Mouse (Mus musculus): ENCODE data around the gene Asic2.
A peak's percentile ranks its signal among the peaks of the same experiment; 100 is the strongest.

Gene Asic2

DNA sequence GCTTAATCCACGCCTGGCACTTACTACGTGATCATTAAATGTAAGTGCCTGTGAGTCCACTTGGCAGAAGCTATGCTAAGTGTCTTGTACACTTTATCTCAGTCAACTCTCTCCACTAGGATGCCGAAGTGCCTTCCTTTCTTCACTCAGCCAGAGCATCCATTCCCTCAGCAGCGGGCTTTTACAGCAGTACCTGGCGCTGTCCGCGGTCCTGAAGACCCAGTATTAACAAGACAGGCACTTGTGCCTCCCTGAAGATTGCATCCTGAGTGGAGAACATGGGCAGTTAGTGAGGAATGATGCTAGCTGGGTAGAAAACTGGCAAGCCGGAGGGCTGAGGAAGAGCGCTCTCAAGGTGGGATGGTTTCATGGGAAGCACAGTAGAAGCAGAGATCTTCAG lies 852.6 kb downstream of the Asic2 start:
- DNase-seq (ENCODE audit: low read depth, low spot score), result no peak

DNA sequence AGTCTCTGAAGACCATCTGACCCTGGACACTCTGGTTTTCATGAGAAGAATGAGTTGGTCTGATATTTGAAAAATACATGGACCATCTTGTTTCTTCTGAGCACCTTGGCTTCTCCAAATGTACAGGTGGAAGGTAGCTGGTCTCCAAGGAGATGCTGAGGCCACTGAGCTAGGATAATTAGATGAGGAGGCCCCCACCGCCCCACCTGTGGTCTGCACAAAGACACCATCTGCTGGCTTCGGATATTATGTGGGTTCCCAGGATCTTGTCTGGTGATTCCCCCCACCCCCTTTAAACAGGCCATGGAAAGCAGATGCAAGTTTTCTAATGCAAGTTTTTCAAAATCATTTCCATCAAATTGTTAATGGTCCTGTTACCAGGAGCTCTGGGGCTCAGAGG lies 856.6 kb downstream of the Asic2 start:
- no peak for DNase-seq (ENCODE audit: low read depth, low spot score)

DNA sequence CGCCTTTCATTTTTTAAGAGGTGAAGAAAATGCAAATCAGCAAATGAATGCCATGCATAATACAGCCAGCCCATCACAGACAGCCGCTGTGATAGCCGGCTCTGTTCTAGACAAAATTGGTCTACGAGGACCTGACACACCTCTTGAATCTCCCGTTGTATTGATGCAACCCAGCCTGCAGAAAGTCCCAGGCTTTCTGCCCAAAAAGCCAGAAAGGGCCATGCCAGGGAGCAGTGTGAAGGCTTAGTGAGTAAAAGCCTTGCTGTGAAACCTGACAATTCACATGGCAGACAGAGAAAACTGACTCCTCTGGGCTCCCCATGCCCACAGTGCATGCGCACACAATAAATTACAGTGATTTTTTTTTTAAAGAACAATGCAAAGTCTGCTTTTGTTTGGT lies 858.2 kb downstream of the Asic2 start:
- no peak for DNase-seq (ENCODE audit: low read depth, low spot score)

DNA sequence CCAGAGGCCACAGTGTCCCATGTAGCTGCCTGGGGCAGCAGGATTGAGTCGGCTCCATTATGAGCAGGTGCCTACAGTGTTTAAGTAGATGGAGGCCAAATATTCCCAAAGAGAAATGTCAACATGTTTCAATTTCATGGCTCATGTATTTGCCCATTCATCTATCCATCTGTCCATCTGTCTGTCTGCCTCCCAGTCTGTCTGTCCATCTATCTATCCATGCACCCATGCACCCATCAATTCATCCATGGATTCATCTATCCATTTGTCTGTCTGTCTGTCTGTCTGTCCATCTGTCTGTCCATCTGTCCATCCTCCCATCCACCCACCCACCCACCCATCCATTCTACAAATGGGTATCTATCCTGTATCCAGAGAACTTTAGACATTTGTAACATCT lies 861.3 kb downstream of the Asic2 start:
- DNase-seq (ENCODE audit: low read depth, low spot score), result no peak

DNA sequence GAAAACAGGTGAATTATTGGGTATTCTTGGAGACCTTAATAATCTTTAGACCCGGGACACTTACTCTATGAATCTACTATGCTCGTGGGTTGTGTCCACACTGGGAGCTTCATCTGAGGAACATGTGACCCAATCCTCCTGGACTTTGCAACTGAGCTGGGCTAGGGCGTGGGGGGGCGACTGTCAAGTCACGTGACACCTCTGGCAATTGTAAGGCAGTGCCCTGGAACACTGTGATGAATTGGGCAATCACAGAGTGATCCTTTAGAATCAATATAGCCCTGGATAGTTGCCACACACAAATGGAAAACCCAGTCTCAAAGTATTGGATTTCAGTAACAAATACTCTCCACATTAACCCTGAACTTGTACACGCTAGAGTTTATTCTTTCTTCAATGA lies 867.4 kb downstream of the Asic2 start:
- DNase-seq (ENCODE audit: low read depth, low spot score), result no peak

DNA sequence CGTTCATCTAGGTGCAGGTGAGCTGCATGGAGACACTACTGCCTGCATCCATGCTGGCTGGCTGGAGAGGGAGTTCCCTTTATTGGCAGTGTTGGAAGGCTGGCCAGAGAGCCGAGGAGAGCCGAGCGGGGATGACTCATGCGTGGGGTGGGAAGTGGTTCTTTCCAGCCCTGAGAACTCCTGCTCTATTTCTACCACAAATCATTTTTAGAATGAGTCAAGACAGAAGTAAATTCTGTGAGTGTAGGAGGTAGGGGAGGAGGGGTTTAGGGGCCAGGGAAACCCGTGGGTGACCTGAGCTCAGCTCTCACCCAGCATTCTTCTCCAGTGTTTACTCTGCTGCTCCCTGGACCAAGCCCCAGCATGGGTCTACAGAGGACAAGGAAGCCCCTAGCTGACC lies 872.2 kb downstream of the Asic2 start:
- peak; percentile 92 for DNase-seq (ENCODE audit: low read depth, low spot score)

DNA sequence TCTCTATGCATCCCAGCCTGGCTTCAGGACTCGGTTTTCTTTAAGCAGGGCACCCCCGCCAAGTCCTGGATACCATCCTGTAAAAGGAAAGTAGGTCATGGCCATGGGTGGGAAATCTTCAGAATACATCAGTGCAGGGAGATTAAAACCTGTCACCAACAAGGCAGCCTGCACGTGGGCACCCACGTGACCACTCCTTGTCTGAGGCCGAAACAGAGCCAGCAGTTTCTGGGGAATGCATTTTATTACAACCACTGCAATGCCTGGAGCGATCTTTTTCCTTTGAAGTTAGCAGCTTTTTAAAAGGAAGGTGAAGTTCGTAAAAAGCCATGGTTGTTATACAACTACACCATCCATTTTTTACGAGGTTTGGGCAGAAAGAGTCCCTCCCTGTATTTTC lies 873.7 kb downstream of the Asic2 start:
- DNase-seq (ENCODE audit: low read depth, low spot score), result peak; percentile 75

DNA sequence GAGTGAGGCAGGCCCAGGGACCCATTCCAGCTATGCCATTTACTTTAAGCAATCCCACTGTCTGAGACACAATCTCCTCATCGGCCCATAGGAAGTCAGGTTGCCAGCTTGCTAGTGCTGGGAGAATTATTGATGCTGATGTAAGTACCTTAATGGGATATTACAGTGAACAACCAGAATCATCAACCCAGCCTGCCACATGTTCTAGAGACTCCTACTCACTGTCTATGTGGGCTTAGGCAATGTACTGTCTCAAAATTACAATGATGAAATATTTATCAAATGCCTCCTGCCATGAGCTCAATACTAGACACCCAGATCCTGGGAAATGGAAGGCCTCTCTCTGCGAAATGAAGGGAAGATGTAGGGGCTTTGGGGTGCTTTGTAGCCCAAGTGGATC lies 876.1 kb downstream of the Asic2 start:
- no peak for DNase-seq (ENCODE audit: low read depth, low spot score)

DNA sequence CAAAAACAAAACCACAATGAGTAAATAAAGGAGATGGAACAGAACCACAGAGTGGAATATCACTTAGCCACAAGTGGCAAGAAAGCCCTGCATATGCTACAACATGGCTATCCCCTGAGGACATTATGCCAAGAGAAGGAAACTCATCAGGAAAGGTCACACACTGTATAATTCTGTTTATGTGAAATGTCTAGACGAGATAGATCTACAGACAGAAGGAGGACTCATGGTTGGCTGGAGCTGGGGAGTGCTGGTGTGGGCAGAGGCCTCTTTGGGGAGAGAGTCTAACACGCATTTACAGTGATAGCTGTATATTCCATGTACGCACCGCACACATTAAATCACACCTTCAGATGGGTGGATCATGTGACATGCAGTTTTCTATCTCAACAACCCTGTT lies 884.4 kb downstream of the Asic2 start:
- DNase-seq (ENCODE audit: low read depth, low spot score), result no peak

DNA sequence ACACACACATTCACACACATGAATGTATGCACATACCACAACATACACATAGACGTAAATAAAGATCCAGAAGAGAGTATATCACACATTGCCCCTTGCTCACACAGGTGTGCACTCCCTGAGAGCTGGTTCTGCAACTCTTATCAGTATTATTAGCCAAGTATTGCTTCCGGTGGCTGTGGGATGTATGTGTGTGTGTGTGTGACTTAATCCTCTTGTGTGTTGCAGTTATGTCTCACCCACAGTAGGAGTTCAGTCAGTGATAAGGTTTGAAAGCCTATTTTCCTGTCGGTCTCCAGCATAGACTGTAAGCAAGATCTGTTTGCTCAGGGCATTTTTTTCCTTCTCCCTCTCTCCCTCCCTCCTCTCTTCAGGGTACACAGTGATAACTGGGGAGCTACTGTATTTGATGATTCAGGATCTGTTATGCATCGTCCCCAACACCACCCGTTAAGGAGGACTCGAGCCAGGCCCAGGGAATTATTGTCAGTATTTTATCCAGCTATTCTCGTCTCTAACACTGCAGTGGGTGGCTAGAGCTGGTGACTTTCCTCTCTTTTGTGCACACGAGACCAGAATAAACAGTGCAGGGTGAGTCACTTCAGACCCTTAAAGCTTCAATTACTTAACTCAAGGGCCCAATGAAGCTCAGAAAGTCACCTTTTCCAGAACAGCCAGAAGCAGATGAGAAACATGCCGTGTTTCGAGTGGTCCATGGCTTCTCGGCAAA lies 888.0 kb downstream of the Asic2 start:
- peak; percentile 87 for DNase-seq (ENCODE audit: low read depth, low spot score)

DNA sequence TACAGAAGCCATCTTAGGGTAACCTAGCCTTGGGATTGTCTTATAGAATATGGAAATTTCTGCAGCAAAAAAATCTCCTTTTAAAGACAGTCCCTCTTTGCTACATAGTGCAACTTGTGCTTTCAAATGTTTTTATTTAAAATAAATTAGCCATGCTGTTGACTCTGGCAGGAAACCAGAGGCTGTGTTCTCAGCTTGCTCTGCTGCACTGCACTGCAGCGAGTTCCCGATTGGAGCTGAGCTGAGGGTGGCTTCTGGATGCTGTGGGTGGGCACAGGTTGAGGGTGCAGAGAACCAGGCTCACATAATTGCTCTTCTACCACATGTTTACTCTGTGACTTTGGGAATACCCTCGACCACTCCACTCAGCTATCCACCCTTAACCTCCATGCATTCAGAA lies 889.0 kb downstream of the Asic2 start:
- peak; percentile 70 for DNase-seq (ENCODE audit: low read depth, low spot score)

DNA sequence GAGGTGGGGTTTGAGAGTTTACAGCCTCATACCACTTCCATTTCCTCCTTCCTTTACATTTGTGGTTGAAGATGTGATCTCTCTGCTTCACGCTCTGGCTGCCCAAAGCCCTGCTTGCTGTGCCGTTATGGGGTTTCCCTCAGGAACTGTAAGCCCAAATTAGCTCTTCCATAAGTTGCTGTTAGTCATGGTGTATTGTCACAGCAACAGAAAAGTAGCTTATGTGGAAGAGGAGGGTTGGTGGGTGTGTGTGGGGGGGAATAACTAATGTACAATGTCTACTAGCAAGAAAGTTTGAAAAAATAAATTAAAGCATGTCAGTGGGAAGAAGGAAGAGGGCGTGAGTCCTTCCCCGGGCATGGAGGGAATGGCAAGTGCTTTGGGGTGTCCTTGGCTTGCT lies 896.4 kb downstream of the Asic2 start:
- DNase-seq (ENCODE audit: low read depth, low spot score), result peak; percentile 73

DNA sequence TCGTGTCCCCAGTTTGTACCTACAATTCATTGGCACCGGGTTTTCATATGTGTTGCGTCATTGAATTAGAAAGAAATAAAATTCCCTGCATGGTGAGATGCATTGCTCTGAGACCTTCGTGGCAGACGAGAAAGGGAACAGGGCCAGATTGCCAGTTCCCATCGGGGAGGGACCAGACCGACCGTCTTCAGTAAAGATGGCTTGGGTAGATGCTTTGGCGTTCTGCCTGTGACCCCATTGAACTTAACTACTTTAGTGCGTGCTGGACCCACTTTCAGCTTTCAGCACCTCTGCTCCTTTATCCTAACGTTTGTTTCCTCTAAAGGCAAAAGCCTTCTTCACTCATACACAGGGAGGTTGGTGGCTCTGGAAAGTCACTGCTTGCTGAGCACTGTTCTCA lies 902.9 kb downstream of the Asic2 start:
- no peak for DNase-seq (ENCODE audit: low read depth, low spot score)

DNA sequence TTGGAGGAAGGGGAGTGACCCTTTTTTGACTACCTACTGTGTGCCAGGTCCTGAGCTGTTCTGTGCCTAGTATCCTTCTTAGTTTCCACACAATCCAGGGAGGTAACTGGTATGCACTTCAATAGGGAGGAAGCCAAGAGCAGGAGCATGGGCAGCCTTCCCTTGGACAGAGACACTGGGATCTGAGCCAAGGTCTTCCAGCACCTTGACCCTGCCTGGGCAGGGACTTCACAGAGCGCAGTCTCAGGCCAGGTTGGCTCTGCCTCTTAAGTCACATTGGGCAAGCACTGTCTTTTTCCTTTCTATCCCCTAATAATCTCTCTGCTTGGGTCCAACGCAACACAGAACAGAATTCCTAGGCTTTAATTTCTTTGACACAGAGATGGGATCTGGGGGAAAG lies 904.3 kb downstream of the Asic2 start:
- no peak for DNase-seq (ENCODE audit: low read depth, low spot score)

DNA sequence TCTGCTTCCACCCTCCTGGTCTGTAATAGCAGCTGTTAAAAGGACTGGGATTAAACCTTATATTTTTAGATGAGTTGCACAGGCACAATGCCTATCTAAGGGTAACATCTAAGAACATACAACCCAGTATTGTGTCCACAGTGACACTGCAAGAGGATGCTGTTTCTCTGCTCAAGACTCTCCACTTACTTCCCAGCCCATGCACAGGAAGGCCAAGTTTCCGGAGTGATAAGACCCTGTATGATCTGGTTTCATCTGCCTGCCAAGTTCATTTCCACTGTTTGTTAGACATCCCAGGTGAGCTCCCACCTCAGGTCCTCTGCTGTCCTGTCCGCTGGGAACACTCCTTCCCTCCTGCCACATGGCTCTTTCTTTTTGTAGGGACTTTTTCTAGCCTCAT lies 908.2 kb downstream of the Asic2 start:
- DNase-seq (ENCODE audit: low read depth, low spot score), result no peak

DNA sequence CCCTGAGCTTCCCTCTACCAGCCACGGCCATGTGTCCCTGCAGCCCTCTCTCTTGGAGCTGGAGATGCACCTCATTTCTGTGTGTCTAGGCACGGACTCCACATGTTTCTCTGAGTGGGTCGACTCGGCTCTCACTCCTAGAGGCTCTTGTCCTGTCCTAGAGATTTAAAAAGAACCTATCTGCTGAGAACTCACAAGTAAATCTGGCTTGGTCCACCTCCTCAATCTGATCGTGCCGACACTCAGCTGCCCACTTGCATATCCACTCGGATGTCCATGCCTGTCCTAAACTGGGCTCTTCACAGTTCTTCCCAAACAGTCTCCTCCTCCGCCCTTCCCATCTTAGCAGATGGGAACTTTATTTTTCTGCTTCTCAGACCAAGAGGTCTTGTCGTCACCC lies 908.7 kb downstream of the Asic2 start:
- peak; percentile 82 for DNase-seq (ENCODE audit: low read depth, low spot score)

DNA sequence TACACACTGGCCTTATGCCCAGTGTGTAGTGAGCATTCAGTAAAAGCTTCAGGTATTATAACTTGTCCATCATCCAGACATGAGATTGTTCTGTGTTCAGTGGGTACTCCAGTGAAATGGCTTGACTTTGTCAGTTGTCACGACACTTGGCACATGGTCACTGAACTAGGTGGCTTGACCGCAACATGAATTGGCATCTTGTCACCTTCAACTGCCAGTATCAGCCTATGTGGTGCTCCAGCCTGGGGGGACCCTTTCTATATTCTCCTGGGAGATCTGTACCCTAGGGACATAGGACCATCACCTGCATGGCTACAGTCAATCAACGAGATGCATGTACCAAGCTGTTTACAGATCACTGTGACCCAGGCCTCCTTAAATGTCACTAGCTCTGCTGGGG lies 910.8 kb downstream of the Asic2 start:
- no peak for DNase-seq (ENCODE audit: low read depth, low spot score)

DNA sequence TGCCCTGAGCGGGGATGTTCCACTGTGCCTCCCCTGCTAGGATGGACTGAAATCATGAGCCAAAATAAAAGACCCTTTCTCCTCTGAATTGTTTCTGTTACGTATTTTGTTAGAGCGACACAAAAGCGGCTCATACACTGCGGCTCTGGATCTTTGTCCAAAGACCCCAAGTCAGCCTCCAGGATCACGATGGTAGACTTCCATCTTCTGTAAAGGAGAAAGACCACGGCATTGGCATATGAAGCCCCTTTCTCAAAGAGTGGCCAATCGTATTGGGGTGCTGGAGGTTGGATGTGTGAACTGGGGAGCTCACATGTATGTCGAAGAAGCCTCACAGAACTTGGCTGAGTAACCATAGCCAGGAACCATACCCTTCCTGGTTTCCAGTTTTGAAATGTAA lies 911.5 kb downstream of the Asic2 start:
- no peak for DNase-seq (ENCODE audit: low read depth, low spot score)

DNA sequence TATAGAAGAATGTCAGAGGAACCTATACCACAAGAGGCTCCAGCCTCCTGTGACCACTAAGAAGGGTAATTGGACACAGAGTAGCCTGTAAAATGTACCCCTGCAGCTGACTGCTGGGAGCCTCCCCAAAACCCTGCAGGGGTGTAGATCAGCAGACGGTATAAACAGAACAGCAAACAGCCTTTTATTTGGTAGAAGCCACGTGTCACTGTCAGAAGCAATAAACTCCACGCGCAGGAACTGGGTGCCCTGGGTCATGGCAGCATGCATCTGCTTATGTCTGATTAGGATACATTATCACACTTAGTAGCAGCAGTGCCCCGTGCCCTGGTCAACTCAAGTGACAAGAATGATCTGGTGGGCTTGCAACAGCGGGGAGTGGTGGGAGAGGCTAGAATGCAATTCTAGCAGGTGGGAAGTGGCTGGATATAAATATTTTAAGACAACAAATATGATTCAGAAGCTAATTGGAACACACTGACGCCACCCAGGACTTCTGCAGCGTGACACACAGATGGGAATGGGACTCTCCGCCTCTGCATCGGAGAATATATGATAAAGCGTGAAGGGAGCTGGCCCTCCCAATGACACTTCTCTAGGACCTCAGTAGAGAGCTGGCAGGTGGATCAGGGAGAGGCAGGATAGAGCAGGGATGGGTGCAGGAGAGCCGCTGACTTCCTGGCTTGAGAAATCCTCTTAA lies 912.7 kb downstream of the Asic2 start:
- DNase-seq (ENCODE audit: low read depth, low spot score), result peak; percentile 61

DNA sequence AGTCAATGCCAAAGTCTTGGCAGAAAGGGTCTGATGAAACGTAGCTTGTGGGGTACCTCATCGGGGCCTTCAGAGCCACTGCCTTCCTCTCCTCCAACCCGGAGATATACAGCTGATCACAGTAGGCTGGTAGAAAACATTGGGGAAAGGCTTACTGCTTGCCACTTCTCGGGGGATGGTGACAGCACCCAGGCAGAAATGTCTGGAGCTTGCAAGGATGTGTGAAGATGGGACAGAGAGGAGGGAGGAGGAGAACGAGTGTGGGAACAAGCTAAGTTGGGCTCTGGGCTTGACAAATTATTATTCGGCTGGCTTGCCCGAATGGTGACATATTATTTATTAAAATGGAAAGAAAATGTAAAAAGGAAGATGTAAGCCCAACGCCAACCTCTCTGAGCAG lies 914.4 kb downstream of the Asic2 start:
- DNase-seq (ENCODE audit: low read depth, low spot score), result peak; percentile 74

DNA sequence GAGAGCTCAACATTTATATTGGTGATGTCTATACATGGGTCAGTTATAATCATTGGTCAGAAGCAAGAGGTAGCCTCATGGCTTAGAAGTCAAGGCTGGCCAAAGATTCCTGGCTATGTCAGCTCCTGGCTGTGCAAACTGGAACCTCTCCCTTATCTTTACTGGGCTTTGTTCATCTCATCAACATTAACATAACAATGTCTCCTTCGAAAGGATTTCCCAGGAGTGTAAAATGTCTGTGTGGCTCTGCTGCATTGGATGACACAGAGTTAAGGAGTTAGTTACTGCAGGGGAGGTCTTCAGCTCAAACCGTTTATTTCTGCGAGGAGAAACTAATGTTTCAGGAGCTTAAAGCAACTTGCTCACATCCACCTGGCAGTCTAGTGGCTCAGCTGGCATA lies 926.6 kb downstream of the Asic2 start:
- no peak for DNase-seq (ENCODE audit: low read depth, low spot score)

DNA sequence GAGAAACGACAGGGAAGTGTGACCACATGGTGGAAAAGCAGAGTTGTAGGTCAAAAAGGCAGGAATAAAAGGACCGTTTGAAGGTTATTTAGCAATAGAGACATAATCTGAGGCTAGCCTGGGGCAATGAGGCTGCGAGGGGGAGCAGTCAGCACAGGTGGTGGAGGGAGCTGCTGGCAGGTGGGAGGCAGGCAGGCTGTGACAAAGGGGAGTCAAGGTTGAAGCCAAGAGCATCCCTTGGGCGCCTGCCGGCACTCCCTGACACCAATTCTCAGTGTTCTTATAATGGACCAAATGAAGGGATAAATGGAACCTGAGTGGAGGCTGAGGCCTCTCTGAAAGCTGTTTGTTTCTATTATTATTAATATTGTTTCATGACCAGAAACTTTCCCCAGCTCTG lies 928.3 kb downstream of the Asic2 start:
- no peak for DNase-seq (ENCODE audit: low read depth, low spot score)

DNA sequence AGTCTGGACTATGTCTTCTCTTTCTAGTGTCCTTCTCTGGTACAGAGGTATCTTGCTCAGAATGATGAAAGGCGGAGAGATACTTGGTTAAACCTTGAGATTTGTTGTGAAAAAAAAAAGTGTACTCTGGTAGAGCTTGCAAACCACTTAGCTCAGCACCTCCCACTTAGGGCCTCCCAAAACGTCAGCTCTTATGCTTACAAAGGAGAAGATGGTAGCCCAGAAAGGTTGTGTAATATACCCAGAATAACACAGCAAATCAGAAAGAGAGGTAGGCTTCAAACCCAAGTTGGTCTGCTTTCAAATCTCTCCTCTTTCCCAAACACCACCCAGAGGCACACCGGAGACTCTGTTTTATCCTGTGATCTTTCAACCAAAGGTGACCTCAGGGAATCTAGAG lies 936.1 kb downstream of the Asic2 start:
- peak; percentile 46 for DNase-seq (ENCODE audit: low read depth, low spot score)

DNA sequence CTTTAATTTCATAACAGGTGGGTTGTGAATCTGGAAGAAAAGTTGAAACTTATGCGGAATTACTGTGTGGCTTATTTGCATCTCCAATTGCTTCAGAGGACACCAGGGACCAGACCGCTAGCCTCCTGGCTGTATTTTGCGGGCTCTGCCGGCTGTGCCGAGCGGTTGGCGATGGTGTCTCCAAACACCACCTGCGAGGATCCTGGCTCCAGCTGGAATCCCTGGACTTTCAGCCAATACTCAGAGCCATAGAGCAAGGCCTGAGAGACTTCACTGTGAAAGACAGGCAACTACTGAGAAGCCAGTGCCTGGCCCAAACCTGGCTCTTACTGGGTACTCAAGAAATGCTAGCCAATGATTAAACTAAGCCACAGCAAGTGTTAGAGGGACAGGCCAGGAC lies 953.5 kb downstream of the Asic2 start:
- DNase-seq (ENCODE audit: low read depth, low spot score), result peak; percentile 18

All from brain, adult 2 months (tissue).